Mouse (Mus musculus): ENCODE measurements at regions not wholly inside any gene's neighbourhood (a gene's known extent, or its start where the extent isn't known, plus 50 kb on each side); places are given as distances from the start of the nearest gene placed in this dataset.

- no peak for DNase-seq
Observed at GRCm38 (mm10) chr8:64421502-64422199, 215.6 kb upstream of the Tll1 start.

DNA sequence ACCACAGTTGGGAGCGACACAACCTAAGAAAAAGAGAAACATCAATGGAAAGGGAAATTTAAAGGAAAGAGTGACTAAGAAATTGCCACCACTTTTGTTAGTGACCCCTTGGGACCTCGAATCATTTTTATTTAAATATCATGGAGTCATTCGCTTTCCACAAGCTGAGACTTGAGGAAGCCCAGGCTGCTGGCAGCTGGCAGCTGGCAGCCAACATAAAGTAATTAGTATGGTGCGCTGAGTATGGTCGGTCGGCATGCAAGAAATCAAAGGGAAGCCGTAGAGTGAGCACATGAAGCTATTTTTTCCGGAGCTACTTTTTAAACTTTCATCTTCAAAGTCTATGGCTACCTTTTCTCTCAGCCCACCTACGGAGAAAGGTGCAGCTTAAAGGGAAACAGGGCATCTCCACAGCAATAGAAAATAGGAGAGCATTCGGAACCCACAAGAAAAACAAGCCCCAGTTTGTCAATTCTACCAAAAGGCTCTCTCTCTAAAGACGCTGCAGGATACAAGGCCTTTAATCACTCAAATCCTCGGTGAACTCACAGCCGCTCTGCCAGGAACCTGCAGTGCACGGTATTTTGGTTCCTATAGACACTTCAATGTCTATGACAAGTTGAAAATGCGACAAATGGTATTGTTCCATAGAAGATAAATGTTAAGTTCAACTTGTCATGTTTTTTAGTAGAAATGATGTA is 206.6 kb upstream of the Tll1 start:
- DNase-seq = no peak

- no peak for DNase-seq
Observed at GRCm38 (mm10) chr8:64406775-64407490, 200.9 kb upstream of the Tll1 start.

DNA sequence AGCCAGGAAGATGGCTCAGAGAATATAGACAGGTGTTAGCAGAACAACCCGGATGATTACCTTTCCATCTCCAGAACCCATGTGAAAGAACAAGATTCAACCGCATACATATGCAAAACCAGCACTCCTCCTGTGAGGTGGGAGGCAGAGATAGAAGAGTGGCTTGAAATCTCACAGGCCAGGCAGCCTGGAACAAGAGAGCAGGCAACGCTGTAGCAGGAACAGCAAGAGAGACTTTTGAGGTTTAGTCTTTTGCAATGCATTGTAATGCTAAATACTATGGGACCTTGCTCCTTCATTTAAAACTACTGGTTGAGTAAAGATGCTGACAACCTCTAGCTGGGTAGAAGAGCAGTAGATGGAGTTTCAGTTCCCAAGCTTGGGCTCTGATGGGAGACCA is 193.5 kb upstream of the Tll1 start:
- no peak for DNase-seq

GRCm38 (mm10) chr8:64397876-64398275 is 191.8 kb upstream of the Tll1 start:
- no peak for DNase-seq

- peak; percentile 5 for DNase-seq
Observed at GRCm38 (mm10) chr8:64395816-64396215, 189.7 kb upstream of the Tll1 start.

DNA sequence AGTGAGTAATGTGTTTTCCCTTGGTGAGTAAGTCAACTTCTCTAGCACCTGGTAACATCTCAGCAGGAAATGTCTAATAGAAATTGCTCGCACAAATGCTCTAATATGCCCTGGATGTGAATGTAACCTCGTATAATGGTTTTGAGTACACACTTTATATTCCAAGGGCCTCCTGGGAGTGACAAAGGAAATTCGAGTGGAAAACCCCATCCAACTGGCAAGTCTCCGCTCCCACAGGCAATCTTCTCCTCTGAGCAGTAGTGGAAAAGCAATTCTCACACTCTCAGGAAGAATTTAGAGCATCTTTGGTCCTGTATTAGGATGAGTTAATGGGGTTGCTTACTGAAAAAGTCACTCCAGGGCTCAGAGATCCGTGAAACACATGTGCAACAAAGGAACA is 183.4 kb upstream of the Tll1 start:
- DNase-seq = no peak

DNA sequence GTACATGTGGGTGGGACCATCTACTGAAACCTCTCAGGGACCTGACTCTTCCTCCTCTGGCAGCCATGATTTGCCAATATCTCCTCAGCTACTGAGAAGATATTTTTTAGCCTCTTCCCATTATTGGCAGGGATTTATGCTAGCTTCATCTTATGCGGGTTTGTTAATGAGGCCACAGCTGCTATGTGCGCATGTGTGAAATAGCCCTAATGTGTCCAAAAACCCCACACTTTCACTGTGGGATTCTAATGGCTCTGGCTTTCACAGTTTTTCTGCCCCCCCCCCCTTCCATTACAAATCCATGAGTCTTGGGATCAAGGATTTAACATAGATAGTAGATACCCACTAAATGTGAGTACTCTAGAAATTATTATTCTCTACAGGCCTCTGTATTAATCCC is 182.2 kb upstream of the Tll1 start:
- DNase-seq = no peak

DNA sequence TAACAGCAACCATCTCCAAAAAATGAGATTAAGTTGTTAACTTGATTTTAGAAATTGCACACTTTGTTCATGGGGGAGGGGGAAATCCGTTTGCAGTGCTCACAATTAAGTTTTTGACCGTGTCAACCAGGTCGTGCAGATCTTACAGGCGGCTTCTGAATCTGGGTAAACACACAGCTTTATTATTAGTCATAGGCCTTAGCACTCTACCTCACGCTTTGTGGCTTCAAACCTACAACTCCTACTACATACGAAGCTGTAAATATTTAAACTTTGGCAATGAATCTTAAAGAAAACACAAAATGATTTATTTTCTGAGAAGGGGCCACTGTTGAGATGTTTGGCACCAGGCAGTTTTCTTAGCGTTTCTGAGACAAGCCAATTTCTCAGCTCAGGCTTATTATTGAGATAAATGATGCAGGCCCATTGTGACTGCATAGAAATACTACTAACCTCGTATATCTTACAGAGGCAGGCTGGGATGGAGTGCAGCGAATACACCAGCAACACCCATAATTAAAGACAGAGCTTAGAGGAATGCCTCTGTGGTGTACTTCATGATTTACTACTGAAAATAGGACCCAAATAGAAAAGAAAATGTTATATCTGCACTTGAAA is 173.8 kb upstream of the Tll1 start:
- DNase-seq = no peak

- DNase-seq = no peak
Observed at GRCm38 (mm10) chr8:64377830-64378229, 171.8 kb upstream of the Tll1 start.

DNA sequence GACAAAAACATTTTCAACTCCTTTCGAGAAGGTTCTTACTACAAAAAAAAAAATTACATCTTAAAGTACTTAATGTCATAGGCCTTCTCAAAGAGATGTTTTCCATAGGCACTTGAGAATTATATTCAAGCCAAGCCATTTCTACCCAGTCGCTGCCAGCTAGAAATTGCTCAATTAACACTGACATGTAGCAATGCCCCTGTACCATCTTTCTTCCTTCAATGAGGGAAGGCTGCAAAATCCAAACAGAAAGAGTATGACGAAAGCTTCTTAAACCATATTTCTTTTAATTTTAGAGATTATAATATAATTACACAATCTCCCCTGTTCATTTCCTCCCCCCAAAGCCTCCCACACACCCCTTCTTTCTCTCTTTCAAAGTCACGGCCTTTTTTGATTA is 169.4 kb upstream of the Tll1 start:
- DNase-seq = no peak

DNA sequence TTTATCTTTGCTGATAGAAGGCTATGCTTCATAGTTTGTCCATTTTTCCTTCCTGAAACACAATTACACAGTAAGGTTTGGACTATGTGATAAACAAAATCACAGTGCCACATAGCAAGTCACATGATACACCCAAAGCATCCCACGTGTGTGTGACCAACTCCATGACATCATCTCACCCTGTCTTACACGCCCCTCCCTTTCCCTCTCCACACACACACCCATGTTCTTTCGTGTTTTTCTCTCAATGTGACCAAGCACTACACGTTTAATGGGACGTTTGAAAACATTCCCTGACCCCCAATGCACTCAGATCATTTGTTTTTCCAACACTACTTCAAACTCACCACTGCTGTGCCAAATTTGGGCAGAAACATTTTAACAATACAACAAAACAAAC is 168.9 kb upstream of the Tll1 start:
- DNase-seq = no peak

GRCm38 (mm10) chr8:64369973-64370372 is 163.9 kb upstream of the Tll1 start:
- DNase-seq = peak; percentile 4

- no peak for DNase-seq
Observed at GRCm38 (mm10) chr8:64367906-64368305, 161.8 kb upstream of the Tll1 start.

DNA sequence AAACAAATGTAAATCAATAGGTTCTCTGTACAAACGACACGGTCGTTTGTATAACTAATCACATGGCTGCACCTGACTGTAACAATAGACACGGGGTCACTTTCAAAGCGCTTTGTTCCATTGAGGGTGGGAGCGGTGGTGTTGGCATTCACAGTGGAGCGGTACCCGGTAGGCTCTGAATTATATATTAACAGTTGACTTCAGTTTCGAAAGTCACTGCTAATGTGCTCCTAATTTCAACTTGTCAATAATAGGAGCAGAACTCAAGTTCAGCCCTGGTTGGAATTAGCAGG is 160.8 kb upstream of the Tll1 start:
- DNase-seq = no peak

- DNase-seq = no peak
Observed at GRCm38 (mm10) chr8:64366226-64366973, 160.3 kb upstream of the Tll1 start.

DNA sequence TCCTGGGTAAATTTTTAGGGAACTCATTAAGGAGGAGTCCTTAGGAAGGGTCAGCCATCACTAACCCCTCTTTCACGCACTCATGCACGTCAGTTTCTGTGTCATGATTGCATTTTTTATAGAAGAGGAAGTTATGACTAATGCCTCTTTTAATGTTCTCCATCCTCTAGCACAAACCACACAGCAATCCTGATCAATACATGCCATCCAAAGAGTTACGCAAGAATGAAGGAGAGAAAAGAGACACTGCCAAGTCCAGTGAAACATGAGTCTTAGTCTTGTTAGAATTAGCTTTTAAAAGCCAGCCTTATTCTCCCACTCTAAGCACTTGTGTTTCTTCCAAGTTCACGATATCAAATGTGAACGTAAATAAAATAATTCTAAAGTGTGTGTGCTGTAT is 151.0 kb upstream of the Tll1 start:
- no peak for DNase-seq

- DNase-seq = no peak
Observed at GRCm38 (mm10) chr8:64348082-64348646, 142.1 kb upstream of the Tll1 start.

DNA sequence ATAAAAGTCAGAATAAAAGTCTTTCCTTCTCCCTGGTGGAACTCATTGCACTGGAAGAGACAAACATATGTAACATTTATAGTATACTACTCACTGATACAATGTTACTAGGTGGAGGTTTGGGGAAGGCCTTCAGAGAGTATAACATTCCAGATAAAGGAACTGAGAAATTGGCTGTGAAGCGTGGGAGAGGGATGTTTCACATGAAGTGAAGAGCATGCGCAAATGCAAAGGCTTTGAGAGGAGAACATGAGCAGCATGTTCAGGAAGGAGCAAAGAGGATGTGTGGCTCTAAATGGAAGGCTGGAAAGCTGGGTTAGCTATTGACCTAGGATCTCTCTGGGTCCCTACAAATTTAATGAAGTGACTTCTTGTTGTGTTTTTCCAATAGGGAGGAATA is 141.4 kb upstream of the Tll1 start:
- no peak for DNase-seq

- DNase-seq = no peak
Observed at GRCm38 (mm10) chr8:64346428-64346827, 140.4 kb upstream of the Tll1 start.

- no peak for DNase-seq
Observed at GRCm38 (mm10) chr8:64344933-64345332, 138.9 kb upstream of the Tll1 start.

DNA sequence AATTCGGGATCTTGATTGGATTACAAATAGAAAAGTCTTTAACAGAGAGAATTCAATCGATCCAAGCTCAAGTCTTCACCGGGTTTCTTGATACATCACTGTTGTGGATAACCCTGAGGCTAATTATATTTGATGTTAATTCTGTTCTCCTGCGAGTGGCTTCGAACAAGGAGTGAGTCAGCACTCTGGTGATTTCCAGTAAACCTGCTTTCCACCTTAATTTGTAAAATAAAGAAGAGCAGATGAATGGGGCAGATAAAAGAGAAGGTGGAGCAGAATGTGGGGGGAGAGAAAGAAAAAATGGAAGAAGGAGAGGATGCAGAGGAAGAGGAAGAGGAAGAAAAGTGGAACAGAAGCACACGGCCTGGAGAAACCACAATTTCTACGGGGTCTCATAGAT is 137.5 kb upstream of the Tll1 start:
- no peak for DNase-seq

Measured in adrenal gland, postnatal 10 days (tissue).